Mouse (Mus musculus): ENCODE measurements around the gene Lars2.

The Lars2 gene

DNA sequence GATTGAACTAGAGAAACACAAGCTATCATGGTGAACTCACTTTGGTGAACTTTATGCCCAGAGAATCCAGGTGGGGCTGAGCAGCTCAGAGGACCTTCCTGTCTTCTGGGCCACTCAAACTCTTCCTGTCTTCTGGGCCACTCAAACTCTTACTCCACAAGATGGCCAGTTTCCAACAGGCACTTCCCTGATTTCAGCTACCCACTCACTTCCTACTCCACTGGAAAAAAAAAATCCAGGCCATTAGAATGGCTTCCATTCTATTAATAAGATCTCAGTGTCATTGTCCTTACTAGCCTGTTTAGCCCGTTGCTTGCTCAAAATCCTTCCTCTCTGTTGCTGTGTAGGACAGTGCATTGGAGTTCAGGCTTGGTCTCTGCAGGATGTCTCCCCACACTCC, 108.8 kb downstream of the Lars2 start:
- no peak for DNase-seq (ENCODE audit: low spot score in 2 of 2)

DNA sequence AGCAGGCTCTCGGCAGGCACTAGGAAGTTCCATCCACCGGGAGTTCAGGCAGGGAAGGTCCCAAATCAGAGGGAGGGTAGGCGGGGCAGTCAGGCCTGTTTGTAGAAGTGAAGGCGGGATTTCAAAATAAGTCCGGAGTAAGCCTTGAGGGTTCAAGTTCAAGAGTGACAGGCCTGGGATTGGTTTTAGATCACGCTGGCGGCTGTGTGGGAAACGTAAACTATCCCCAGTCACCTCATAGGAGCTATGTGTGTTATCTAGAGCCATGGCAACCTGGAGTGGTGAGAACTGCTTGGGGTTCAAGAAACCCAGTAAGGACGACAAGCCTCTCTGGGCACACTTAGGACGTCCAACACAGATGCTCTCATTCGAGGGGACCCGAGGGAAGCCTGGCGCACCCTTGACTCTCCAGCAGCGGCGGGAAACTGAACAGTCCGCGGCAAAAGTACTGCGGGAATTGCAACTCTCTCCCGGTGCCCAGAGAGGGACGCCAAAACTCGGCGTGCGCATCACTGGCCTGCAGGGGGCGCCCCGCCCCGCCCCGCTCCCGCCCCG, 111.4 kb downstream of the Lars2 start:
- DNase-seq (ENCODE audit: low spot score in 2 of 2), result peak in 1 of 2 experiments; percentile 43

DNA sequence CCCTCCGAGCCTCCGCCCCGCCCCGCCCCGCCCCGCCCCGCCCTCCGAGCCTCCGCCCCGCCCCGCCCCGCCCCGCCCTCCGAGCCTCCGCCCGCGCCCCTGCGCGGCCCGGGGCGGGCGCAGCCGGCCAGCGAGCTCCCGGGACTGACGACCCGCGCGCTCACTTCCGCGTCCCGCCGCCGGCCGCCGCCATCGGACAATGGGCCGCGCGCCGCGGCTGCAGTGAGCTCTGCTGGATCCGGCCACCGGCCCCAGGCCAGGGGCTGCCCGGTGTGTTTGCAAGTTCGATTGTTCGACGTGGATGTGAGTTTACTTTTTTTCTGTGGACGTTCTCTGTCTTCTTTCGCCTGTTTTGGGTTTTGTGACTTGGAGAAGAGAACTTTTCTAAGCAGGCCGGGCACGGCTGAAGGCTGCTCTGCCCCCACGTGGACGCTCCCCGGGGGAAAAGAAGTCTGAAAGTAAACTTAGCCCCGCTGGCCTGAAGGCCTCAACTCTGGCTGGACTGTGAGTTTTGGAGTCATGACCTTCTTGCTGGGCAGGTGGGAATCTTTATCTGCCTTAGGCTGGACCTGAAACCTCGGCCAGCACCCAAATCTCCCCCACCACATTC, 112.0 kb downstream of the Lars2 start, which contains the start of gene Limd1:
Gene Limd1 (plus strand): TSS at position 121 of the 610 bp plus-strand sequence.
- DNase-seq (ENCODE audit: low spot score in 2 of 2), result peak in 1 of 2 experiments; percentile 59

DNA sequence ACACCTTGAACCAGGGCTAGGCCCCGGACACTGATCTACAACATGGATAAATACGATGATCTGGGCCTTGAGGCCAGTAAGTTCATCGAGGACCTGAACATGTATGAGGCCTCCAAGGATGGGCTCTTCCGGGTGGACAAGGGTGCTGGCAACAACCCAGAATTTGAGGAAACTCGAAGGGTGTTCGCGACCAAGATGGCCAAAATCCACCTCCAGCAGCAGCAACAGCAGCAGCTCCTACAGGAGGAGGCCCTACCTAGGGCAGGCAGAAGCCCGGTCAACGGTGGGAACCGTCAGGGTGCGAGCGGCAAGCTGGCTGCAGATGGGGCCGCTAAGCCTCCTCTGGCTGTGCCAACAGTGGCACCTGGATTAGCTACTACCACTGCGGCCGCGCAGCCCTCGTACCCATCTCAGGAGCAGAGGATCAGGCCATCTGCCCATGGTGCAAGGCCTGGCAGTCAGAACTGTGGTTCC, 112.5 kb downstream of the Lars2 start:
- no peak for DNase-seq (ENCODE audit: low spot score in 2 of 2)

DNA sequence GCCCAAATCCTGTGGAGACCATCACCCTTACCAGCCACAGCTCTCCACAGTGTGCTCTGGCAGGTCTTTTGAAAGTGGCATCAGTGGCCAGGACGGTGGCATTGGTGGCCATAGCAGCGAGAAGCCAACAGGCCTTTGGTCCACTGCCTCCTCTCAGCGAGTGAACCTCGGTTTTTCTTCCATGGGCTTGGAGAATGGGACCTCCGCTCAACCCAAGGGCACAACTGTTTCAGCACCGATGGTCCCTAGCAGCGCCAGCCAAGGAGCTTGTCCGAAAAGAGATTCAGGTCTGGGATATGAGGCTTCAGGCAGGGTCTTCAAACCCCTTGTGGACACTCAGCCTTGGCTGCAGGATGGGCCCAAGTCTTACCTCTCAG, 113.1 kb downstream of the Lars2 start:
- DNase-seq (ENCODE audit: low spot score in 2 of 2), result no peak

DNA sequence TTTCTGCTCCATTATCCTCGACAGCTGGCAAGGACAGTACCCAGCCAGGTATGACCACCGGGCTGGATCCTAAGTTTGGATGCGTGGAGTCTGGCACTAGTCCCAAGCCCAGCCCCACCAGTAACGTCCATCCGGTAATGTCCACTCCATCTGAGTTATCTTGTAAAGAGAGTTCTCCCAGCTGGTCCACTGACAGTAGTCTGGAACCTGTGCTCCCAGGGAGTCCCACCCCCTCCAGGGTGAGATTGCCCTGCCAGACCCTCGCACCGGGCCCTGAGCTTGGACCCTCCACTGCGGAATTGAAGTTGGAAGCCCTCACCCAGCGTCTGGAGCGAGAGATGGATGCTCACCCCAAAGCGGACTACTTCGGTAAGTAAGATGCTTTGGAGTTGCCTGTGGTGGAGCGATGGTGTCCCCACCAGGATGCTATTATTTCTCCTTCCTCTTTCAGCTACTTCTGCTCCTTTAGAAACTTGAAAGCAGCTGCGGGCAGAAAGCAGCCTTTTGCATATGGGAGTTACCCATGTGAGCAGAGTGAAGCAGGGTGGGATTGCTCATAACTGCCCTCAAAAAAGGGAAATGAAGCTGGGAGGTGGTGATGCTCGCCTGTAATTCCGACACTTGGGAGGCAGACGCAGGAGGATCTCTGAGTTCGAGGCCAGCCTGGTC, 113.7 kb downstream of the Lars2 start:
- DNase-seq (ENCODE audit: low spot score in 2 of 2), result peak in 1 of 2 experiments; percentile 27

DNA sequence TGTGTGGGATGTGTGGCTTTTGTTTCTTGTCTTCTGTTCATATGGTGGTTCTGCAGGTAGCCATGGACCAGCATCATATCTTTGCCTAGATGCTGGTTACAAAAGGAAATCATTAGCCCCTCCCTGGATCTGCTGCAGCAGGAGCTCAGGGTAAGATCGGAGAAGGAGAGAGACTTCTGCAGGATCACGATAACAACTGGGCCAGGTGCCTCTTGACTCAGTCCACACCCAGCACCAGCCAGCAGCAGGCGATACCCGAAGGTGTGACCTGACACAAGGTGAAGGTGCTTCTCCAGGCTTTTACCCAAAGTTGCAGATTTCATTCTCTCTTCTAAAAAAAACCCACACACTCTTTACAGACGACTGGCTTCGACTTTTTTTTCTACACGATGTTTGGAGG, 114.4 kb downstream of the Lars2 start:
- DNase-seq (ENCODE audit: low spot score in 2 of 2), result no peak

DNA sequence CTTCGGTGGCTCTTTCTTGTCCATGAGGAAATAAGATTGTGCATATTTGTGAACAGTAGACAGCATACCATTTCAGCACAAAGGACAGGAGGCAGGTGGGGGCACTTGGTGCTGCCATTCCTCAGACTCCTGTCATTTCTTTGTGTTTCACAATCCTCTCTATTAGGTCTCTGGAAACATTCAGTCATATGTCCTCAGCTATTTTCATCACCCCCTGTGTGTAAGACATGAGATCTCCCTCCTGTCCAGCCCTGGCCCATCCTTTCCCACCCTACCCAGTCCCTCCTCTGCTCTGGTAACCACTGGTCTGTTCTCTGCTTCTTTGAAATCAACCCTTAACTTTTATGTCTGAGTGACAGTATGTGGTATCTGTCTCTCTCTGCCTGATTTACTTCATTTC, 116.9 kb downstream of the Lars2 start:
- DNase-seq (ENCODE audit: low spot score in 2 of 2), result no peak

DNA sequence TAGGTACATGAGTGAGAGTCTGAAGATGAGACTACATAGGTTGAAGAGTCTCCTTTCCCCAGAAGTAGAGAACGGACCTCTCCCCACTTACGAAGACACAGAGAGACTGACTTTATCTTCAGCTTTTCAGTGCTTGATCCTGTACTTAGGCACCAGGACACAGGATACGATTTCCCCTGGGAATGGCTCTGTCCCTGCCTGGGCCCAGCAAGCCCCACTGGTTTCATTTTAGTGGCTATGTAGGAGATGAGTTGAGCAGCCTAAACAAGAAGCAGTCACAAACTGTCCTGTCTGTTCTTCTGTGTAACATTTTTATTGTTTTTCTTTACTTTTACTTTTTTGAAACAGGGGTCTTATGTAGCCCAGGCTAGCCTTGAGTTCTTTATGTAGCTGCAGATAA, 118.1 kb downstream of the Lars2 start:
- no peak for DNase-seq (ENCODE audit: low spot score in 2 of 2)

DNA sequence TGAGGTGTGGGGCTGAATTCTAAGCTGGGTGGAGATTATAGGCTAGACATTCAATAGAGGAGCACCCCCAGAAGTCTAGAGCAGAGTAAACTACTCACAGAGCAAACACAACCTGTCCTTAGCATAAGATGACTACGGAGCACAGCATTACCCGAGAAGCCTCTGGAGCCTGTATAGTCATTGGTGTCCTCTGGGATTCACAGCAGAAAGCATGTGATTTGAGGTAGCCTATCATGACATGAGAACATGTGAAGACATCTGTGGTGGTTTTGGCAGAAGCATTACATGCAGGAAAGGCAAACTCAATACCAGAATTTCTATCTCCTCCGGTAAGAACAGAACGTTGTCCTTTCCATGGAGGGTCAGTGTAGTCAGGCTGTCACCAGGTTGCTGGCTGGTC, 118.8 kb downstream of the Lars2 start:
- DNase-seq (ENCODE audit: low spot score in 2 of 2), result no peak

DNA sequence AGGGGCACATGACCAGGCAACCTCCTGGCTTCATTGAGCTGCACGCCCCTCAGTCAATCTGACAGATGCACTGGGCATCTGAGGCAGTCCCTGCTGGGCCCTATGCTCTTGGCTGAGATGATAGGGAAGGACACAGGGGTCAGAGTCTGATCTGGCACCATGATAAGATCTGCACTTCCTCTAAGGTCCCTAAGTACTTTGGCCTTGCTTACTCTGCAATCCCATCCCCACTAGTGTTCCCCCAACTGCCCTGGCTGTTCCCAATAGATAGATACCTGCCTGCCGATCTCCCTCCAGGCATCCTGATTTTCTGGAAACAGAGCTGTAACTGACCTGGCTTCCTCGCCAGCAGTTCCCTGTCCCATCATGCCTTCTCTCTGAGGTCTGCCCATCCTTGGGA, 119.9 kb downstream of the Lars2 start:
- DNase-seq (ENCODE audit: low spot score in 2 of 2), result no peak

DNA sequence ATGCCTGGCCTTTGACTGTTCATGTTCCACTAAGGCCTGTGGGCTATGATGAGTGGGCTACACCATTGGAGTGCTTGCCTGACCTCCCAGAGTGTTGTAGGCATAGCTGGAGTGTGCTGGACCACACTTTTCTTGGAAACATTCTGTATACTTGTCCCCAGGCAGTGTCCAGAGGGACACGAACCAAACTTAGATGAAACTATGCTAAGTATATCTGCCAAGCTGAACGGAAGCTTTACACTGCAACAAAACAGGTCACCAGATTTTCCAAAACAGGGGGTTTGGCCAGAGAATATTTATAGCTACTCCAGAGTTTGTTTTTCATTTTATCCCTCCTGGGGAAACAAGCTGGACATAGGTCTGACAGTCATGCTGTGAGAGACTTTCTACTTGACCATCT, 122.3 kb downstream of the Lars2 start:
- no peak for DNase-seq (ENCODE audit: low spot score in 2 of 2)

DNA sequence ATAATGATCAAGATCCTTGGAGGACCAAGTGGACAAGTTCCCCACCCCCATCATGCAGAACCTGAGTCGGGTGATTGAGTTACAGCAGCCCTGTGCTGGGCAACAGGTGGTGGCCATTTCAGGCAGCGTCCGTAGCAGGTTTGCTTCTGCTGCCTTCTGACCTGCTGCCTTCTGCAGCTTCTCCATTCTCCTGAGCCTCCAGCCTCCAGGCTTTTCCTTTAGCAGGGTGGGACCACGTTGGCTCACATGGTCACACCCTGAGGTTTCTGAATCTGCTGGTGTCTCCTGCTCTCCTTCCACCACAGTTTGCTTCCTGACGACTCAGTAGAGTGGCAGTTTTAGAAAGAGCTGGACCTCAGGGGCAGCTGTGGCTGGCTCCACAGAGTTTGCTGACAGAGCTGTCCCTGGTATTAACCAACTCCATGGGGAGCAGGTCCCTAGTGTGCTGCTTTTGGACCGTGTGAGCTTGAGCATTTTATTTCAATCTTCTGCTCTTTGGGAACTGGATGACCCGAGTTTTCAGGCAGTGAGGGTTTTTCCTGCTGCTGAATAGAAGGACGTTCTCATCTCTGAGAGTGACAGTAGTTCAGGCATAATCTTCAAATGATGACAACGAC, 123.1 kb downstream of the Lars2 start:
- no peak for DNase-seq (ENCODE audit: low spot score in 2 of 2)

DNA sequence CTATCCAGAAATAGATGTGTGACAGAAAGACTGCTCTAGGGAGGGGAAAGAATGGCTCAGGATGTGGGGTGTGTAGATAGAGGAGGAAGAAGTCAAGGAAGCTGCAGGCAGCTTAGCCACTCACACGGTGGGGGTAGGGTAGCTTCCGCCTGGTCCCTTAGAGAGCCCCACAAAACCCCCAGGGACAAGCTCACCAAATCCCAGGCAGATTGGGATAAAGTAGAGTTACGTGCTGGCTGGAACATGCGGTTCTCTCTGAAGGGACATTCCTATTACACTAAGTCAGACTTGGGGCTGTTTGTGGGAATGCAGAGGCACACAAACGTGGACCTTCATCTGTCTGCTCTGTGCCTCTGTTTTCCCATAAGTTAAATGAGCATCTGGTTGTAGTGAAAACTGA, 124.2 kb downstream of the Lars2 start:
- no peak for DNase-seq (ENCODE audit: low spot score in 2 of 2)

DNA sequence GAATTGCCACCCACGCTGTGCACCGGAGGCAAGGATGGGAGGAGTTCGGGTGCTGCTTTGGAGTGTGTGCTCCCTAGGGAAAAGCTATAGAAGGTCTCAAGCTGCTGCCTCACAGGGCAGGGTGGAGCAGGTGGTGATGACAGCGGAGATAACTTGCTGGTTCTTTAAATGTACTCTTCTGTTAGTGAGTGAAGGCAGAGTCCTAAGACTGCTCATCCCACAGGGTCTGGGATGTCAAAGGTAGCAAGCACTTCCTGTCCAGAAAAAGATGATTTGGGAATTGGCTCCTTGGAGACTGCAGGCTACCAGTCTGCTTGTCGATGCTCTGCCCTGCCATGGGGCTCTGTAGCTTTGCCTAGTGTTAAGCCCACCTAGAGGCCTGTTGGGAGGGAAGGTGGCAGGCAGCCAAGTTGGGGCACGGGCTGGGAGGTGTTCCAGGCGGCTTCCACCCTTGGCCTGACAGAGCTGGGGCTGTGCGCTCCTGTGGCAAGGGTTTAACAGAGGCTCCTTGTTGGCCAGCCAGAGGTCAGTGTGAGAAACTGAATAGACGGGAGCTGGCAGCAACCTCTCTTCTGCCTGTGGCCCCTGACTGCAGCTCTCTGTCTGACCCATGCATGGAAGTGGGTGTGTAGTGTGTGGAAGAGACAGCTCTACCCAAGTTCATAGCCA, 125.3 kb downstream of the Lars2 start:
- DNase-seq (ENCODE audit: low spot score in 2 of 2), result peak; percentile 78 to 84

DNA sequence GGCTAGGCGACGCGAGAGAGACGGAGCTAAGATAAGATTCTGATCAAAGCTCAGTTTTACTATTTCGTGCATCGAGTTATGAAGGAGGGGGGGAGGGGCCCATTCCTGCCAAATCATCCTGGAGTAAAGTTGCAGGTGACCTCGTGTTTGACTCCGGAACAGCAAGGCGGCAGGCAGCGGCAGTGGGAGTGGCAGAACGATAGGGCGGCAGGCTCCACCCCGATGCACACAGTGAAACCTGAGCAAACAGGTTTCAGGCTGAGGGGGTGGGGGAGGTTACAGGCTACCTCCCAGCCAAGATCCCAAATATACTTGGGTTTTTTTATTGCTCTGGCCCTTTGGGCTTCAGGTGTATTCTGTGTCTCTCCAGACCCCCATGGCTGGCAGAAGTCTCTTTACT, 129.9 kb downstream of the Lars2 start:
- DNase-seq (ENCODE audit: low spot score in 2 of 2), result no peak

DNA sequence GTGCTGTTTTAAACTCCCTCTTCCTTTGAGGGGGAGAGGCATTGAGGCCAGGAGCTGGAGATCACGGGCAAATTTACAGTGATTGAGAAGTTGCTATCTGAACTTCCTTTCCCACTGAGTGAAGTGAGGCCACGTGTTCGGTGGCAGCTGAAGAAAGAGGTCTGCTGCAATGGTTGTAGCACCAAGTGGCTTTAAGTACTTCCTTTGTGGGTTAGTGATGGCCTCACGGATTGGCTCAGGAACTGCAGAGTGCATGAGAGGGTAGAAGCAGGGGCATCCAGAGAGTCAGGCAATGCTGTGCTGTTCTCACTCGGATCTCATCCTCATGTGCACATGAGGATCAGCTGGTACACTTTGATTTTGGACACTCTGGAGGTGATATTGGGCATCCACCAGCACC, 131.2 kb downstream of the Lars2 start:
- DNase-seq (ENCODE audit: low spot score in 2 of 2), result no peak

DNA sequence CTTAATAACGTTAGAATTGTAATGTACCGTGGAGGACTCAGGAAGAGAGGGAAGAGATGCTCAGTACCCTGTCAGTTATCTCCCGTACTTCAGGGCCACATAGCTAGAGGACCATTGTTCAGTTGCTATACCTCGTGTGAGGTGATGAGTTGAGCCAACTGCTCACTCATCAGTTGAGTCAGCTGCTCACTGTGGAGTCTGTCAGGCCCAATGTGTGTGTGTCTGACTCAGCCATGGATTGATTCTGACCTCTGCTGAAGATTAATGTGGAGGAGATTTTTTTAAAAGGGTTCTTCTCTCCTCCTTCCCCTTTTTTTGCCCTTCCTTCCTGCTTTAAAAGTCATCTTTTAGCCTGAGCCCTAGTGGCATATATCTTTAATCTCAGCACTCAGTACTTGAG, 133.8 kb downstream of the Lars2 start:
- no peak for DNase-seq (ENCODE audit: low spot score in 2 of 2)

DNA sequence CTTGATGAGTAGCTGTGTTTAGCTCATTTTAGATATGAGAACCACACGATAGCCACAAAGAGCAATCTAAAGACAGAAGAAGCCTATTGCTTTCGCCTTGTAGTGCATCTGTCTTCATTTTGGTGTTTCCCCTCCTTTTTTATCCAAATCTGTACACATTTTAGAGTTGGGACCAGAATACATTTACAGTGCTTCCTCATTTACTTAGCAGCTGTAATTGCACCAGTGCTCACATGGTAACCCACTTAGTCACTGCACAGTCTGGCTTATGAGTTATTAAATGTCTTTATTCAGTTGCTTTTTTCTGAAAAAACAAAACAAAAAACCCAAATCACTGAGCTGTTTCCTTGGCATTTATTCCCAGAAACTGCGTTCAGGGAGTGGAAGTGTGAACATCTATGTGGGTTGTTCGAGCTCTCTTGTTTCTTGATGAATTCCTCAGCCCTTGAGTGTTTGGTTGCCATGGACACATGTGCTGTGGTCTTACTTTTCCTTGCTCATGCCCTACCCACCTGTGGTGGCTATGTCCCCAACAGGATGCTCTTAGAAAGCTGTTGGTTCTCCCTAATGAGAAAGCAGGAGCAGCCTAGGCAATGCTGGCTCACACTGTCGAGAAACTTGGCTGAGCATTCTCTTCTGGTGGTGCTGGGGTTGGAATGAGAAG, 136.6 kb downstream of the Lars2 start:
- DNase-seq (ENCODE audit: low spot score in 2 of 2), result peak; percentile 64 to 77

DNA sequence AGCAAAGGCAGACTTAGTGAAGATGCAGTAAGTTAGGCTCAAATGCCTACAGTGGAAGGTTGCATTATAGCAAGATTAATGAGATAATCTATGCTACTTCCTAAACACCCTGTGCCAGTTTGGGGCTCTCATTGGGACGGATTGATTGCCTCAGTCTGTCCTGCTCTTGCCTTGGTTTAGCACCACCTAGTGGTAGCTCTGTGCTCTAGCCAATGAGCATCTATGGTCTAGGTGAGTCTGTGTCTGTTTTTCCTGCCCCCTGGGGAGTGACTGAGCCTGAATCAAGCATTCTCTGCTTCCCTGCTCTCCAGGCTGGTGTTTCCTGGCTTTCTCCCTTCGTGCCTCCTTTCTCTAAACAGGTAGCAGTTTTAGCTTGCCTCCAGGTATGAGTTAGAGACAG, 137.6 kb downstream of the Lars2 start:
- peak in 1 of 2 experiments; percentile 63 for DNase-seq (ENCODE audit: low spot score in 2 of 2)

DNA sequence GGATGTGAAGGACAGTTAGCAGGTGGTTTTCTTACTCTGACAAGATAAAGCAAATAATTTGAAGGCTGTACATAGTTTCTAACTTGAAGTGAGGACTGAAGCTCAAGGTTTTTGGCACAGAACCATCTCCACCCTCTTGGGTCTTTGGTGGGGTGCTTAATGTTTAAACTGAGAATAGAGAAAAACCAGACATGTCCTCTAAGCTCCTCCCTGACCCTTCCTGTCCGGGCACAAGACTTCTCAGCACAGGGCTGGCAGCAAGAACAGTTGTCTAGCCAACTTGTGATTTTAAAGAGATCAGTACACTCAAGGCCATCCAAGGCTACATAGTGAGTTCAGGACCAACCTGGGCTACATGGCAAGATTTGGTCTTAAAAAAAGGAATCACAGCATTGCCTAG, 138.9 kb downstream of the Lars2 start:
- DNase-seq (ENCODE audit: low spot score in 2 of 2), result no peak

Data from right cerebral cortex, postnatal 10 days (tissue).